Mouse (Mus musculus): ENCODE measurements around the gene Lamb3.

Gene Lamb3

DNA sequence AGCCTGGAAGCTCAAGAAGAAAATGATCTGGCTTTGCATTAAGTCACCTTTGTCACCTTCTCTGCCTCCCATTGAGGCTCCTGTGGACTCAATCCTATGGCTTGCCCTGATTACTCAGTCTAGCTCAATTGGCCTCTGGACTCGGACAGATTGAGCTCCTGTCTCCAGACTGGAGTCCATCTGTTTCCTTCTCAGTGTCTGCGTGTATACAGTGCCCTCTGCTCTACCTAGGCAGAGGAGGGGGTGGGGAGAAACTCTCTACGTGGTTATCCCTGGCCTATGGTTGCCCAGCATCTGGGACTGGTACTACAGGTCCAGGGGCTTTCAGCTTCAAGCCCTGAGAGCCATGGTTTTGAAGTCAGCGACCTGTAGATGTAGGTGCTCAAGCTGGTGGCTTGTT is 136.4 kb downstream of the Lamb3 start:
- no peak for DNase-seq (ENCODE audit: extremely low spot score)

DNA sequence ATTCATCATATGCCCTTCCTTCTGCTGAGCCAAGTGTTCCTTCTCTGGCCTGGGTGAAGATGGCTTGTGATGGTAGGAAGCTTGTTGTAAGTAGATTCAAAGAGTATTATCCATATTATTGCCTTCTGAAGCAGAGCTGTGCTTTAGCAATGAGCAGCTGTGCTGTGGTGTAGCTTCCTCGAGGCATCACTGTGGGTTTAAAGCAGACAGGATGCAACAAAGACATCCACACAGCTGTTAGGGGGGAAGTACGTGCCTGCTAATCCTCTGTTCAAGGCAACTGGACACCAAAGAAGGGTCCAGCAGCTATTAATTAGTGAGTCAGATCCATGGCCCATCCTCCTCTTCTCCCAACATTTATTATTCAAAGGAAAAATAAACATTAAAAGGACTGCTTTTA is 137.5 kb downstream of the Lamb3 start:
- no peak for DNase-seq (ENCODE audit: extremely low spot score)

DNA sequence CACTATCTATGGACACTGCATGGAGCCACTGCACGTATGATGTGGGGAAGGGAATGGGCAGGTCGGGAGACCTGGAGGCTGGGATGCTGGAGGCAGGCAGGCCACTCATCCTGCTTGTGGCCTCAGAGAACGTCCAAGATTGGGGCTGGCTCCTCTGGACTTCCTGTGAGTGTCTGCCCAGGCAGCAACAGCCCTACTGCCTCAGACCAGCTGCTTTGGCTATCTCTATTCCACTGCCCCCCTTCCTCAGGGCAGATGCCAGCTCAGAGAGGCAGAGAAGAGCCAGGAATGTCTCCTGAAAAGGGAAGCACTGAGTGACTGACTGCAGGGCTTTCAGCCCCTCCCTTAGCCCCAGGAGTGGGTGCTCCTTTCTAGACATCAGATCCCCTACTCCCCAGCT is 139.4 kb downstream of the Lamb3 start:
- DNase-seq (ENCODE audit: extremely low spot score), result no peak

DNA sequence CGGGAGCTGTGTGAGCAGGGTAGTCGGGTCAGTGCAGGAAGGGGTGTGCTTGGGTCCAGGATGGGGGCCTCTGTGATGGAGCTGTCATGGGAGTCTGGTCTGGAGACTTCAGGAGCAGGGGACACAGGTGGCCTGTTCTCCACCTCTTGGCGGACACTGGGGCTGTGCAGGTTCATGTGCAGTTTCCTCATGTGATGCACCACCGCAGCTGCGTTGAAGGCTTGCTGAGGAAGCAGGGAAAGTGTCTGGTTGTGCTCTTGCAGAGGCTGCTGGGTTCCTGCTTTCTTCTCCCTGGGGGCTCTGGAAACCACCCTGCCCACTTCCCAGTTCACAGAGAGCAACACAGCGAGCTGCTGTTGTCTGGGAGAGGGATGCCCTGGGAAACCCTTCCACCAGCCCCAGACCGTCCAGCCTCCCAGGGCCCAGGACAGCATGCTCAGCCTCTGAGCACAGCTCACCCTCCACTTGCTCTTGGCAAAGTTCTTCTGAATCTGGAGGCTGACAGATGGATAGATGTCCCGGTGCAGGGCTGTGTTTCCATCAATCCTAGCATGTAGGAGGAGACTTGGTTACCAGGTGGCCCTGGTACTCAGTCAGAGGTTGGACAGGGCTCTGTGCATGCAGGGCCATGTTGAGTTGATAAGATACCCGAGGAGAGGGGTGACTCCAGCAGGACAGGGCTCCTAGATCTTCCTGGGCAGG is 140.9 kb downstream of the Lamb3 start:
- DNase-seq (ENCODE audit: extremely low spot score), result no peak

DNA sequence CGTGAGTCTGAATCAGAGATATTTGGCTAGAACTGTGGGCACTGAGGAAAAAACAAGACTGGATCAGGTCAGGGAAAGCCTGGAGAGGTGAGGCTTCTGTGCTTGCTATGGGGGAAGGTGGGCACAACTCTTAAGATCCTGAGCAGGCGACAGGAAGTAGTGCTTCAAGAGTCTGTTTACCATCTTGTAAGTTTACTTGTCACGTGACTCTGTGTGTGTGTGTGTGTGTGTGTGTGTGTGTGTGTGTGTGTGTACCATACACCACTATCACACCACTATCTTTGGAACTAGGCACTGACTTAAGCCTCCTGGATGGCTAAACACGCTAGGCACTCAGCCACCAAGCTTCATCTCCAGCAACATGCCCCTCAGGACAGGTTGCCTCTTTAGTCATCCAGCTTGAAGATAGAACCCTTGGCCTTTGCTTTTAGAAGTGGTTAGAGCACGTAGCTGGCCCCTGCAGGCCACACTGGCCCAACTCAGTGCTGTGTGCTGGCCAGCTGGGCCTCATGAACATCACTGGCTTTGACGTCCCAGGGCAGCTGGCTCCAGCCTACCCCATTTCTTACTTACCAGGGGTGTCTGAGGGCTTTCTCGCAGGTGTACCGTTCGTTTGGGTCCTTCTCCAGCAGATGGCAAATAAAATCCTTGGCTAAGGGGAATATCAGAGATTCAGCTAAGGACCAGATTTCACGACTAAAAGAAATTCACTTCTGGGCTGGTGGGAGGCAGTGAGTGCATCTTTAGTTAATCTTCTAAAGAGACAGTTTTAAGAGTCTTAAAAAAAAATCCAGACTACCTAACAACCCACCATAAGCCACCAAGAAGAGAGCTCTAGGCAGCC is 142.4 kb downstream of the Lamb3 start:
- no peak for DNase-seq (ENCODE audit: extremely low spot score)

DNA sequence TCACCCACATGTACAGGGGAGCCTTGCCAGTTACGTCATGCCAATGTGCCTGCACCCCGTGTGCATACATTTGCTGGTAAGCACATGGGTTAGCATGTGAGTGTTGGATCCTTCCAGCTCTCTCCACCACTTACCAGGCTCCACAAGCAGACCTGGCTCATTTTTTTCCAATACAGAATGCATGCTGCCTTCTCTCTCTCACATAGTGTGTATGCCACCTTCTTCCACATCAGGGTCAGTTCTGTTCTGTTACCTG is 143.0 kb downstream of the Lamb3 start:
- no peak for DNase-seq (ENCODE audit: extremely low spot score)

DNA sequence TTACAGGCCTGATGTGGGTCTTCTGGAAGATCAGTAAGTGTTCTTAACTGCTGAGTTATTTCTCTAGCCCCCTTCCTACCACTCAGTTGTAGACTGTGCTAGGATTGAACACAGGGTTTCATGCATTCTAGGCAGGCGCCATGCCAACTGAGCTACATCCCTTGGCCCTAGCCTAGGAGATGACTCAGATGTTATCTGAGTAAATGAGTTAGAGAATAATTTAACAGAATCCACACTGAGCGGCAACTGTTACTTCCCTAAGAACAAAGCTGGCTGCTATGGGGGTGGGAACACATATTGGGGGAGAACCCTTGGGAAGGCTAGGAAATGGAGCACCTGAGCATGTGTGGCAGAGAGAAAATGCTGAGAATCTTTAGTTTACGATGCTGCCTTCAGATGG is 144.1 kb downstream of the Lamb3 start:
- DNase-seq (ENCODE audit: extremely low spot score), result no peak

DNA sequence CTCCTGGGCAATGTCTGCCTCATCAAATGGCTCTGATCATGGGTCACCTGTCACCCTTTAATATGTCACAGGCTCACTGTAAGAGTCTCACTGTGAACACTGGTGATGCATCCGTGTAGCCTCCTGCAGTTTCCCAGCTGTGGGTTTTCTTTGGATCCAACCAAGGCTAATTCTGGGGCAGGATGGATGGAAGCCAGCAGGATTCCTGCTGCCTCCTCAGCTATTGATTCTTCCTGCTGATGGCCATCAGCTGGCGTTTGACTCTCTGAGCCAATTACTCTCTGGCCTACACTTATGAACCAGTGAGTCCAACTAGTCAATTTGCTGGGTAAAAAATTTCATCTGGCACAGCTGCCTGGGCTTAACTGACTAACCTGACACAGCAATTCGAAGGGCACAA is 151.7 kb downstream of the Lamb3 start:
- DNase-seq (ENCODE audit: extremely low spot score), result no peak

DNA sequence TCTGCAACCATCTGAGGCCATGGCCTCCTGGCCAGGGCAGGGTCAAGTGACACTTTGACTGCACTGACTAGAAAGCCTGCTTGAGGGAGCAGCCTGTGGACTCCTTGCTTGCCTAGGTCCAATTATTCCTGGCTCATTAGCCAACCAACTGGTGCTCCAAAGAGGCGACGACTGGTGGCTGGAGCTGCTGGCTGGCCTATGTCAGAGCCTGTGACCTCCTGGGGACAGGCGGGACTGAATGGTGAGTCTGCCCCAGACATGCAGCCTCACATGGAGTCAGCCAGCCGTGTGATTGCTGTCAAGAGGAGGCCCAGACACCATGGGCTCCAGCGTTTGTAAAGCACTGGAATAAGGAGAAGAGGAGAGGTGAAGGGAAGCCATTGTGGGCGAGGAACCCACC is 153.7 kb downstream of the Lamb3 start:
- no peak for DNase-seq (ENCODE audit: extremely low spot score)

DNA sequence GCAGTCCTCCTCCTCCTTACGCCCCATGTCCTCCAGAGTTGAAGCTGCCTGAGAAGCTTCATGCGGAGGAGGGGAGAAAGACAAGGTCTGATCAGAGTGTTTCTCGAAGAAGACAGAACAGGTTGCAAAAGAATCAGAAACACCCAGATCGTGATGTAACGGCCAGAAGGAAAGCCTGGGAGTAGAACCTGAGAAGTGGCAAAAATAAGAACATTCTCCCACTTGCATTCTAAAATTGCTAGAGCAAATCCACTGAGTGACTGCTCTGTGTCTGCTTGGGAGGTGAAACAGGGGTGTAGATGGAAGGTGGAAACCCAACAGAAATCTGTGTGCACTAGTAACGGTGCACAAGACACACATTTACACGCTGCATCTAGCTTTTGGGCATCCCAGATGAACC is 154.6 kb downstream of the Lamb3 start:
- no peak for DNase-seq (ENCODE audit: extremely low spot score)

DNA sequence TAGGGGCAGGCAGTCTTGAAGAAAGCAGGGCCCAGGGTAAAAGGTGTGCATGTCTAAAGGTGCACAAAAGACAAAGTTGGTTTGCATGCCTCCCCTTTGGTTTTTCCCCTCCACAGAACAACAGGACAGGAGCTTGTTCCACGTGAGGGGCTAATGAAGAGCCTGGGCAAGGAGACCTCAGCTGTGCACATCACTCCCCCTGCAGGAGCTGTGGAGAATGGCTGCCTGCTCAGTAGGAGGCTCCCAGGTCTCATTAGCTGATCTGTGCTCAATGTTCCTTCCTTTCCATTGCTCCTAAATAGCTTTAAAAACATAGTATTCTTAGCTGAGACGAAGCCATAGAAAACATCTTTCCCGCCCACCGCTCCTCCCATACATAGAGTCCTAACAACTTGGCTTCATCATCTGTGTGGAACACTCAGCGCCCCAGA is 156.3 kb downstream of the Lamb3 start:
- peak; percentile 33 for DNase-seq (ENCODE audit: extremely low spot score)

DNA sequence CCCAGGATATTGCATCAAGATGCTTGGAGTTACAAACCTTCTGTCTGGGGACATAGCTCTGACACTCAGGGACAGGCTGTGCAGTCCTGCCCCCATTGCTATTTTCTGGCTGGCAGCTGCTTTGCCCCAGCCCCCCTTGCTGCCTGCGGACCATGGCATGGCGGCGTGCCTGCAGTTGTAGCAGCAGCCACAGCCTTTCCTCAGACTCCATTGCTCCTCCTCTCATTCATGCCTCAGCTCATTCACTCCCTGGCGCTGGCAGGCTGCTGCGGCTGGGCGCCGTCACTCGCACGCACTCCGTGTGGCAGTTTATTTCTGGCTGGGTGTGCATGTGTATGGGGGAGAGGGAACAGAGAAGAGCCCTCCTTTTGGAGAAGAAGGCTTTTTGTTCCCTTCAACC is 160.6 kb downstream of the Lamb3 start:
- DNase-seq (ENCODE audit: extremely low spot score), result no peak

DNA sequence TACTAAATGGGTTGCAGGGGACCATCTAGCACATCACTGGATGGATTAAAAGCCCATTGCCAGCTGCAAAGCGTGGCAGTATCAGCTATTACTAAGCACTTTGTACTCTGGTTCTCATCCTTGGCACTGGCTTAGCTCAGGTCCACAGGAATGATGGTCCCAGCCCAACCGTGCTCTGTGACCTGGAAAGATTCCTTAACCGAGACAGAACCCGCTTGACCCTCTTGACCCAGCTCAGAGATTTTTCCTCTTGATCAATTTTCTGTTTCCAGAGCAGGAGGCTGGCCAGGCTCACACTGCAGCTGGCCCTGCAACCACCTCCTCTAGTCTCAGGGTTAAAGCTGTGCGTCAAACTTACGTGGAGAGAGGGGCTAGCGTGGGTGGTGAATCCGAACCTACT is 161.6 kb downstream of the Lamb3 start:
- no peak for DNase-seq (ENCODE audit: extremely low spot score)

DNA sequence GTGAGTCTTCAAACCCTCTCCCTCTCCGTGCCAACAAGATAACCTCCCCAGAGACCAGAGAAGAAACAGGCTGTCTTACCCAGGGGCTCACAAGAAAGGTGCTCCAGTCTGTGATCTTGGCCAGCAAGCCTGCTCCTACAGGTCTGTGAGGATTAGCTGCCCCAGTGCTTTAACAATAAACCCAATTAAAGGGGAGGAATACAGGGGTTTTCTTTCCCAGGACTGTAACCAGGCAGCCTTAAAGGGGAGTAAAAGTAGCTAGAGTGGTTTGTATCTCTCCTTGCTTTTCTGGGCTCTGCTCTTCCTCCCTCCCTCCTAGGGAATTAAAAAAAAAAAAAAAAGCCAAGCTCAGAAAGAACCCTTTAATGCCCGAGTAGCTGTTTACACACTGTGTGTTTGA is 162.6 kb downstream of the Lamb3 start, which contains the start of gene Camk1g:
Gene Camk1g (minus strand): TSS at position 203 of the 400 bp plus-strand sequence.
- DNase-seq (ENCODE audit: extremely low spot score), result peak; percentile 77

DNA sequence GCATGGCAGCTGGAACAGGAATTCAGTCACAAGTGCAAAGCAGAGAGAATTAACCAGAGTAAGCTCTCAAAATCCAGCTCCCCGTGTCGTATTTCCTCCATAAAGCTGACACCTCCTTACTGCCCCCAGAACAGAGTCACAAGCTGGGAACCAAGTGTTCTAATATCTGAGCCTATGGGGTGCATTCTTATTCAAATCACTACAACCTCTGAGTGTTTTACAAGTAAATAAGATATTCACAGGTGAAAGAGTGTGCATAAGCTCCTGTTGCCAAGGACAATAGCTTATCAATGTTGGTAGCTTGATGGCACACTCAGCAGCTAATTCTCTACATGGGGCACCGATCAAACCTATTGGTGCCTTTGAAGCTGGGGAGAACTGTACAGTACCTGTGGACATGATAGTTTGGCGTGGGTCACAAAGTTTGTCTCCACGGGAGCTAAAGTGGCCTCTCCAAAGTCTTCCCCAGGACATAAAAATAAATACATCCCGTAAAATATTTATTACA is 166.5 kb downstream of the Lamb3 start:
- no peak for DNase-seq (ENCODE audit: extremely low spot score)

DNA sequence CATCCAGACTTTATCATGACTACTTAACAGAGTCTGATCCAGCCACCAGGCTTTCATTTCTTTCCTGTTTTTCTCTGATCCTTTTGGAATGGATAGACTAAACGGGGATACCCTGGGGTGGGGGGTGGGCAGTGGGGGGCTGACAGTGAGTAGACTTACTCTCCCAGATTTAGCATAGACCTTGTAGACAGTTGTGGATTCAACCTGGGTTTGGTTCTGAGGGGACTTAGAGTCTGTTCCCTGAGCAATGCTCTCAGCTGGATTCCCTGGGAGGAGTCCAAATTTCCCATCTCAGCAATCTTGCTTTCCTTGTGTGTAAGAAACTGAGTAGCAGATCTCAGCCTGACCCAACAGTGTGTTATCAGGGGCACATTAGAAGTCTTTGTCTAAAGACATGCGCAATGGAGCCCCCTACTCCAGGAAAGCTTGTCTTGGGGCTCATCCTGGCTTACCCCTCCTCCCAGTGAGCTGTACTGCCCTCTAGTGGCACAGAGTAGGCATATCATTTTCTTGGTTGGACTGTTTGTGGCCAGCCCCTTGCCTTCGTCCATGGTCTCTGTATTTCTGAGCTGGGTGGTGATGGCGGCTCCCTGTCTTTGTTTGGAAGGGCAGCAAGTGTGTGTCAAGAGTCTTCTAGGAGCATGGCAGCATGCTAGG is 169.1 kb downstream of the Lamb3 start:
- peak; percentile 69 for DNase-seq (ENCODE audit: extremely low spot score)

DNA sequence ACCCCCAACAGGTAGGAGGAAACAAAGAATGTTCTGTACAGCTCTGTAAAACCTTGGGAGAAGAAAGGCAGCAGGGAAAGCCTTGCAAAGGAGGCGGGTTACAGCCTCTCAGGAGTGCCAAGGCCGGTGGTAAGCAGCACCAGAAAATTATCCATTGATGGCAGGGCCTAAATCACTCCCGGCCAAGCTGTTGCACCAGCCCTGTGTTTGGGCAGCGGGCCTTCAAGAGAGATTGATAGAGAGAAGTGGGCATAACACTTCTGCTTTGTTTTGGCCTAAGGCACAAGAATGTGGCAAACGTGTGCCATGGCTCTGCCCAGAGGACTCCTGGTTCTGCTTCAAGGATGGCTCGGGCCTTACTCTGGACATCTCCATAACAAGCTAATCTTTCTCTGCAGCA is 172.1 kb downstream of the Lamb3 start:
- no peak for DNase-seq (ENCODE audit: extremely low spot score)

DNA sequence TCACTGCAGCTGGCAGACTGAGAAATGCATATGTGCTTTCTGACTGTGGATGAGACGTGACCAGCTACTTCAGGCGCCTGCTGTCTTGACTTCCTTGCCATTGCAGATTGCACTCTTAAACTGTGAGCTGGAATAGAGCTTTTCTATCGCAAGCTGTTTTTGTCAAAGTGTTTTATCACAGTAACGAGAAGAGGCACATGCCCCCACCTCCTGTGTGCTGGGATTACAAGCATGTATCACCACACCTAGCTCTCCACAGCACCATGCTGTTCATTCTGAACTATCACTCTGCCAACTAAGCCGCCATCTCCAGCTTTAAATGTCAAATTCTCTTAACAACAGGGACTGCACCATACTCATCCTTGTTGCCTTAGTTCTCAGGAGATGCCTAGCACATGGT is 173.4 kb downstream of the Lamb3 start:
- DNase-seq (ENCODE audit: extremely low spot score), result no peak

DNA sequence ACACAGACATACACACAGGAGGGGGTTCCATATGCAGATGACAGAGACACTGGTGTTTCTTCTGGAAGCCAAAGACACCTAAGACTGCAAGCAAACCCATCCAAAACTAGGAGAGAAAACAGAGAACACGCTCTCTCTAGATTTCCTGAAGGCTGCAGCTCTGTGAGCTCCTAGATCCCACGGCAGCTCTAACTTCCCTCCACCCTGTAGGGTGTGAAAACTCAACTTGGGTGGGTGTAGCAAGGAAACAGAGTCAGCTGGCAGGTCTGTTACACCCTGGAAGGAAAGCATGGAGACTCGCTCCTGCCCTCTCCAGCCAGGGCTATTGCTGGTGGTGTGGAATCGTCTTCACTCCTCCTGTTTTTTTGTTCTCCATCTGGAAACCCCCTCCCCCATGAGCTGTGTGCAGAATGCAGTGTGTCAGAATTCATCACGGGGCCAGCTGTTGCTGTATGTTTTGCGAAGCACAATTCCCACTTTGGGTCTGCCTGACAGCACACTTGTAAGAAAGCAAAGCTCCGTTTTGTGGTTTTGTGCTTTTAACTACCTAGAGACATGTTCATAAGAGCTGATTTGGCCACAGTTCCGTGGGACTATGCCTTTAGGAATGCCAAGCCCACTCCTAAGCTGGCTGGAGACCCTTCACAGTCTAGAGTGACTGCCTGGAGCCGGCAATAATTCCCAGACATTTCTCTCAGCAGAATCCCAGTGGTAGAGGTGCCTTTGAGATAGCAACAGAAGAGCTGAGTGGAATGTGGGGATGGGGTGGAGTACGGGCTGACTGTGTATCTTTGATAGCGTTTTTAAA is 174.3 kb downstream of the Lamb3 start:
- no peak for DNase-seq (ENCODE audit: extremely low spot score)

DNA sequence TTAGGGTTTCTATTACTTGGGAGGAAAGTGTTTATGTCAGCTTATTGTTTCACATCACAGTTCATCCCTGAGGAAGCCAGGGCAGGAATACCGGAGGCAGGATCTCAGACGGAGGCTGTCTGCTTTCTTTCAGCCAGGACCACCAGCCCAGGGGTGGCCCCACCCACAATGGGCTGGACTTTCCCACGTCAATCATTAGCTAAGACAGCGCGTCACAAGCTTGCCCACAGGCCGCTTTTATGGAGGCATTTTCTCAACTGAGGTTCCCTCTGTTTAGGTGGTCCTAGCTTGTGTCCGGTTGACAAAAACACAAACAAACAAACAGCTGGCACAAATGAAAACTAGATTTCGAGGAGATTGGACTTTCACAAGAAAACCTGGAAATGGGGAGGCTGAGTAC is 174.9 kb downstream of the Lamb3 start:
- peak; percentile 84 for DNase-seq (ENCODE audit: extremely low spot score)

DNA sequence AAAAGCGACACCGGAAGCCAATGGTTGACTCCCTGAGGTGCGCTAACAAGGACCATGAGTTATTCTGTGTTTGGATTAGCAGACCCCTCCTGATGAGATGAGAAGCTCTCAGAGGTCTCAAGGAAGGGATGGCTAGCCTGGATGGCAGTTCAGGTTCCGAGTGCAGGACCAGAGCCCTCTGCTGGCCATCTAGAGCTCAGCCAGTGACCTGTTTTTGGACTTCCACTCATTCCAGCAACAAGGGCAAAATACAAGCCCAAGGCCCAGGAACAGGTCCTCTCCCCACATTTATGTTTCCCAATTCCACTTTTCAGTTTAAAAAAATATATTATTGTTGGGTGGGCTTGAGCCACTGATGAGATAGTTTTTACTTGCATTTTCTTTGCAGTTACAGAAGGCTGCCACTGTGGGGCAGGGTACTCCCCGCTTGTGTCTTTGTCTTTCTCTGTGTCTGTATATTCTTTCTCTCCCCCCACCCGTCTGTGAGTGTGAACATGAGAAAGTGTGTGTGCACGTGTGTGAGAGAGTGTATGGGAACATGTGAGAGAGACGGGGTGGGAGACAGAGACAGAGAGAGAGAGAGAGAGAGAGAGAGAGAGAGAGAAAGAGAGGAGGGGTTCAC is 175.5 kb downstream of the Lamb3 start:
- peak; percentile 81 for DNase-seq (ENCODE audit: extremely low spot score)

DNA sequence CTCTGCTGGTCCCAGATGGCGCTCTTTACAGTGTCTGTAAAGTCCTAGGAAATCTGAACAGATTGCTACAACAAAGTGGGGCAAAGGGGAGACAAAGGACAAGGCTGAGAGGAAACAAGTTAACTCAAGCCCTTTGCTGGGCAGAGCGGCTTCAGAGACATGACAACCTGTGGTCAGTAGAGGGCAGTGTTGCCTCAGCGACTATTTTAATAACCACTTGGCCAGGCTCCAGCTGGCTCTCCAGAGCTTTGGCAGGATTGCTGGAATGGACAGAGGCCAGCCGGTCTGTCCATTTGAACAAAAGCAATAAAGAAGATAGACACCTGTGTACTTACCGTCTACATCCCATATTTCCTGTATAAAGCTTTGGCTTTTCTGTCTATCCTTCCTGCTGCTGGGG is 178.6 kb downstream of the Lamb3 start:
- peak; percentile 77 for DNase-seq (ENCODE audit: extremely low spot score)
